Mouse (Mus musculus) T-helper 17 cell (primary cell): ENCODE data around the gene Oasl1.
"Not testable (repeated sequence)": the region's sequence is repeated elsewhere in the genome, so short reads cannot be mapped to it uniquely, and the experiment has no call there.

Source experiments
- in situ Hi-C, 2 experiments: fragments of 300-600 bp; cut with MboI, MseI; formaldehyde crosslinking; loops; 1 replicate in 1 of 2; 2 replicates in 1 of 2; pipeline ENCODE4 v1.15.1; 2025; ENCODE audit warnings: high pct_unique_total_duplicates in 2 of 2

Oasl1 gene

DNA sequence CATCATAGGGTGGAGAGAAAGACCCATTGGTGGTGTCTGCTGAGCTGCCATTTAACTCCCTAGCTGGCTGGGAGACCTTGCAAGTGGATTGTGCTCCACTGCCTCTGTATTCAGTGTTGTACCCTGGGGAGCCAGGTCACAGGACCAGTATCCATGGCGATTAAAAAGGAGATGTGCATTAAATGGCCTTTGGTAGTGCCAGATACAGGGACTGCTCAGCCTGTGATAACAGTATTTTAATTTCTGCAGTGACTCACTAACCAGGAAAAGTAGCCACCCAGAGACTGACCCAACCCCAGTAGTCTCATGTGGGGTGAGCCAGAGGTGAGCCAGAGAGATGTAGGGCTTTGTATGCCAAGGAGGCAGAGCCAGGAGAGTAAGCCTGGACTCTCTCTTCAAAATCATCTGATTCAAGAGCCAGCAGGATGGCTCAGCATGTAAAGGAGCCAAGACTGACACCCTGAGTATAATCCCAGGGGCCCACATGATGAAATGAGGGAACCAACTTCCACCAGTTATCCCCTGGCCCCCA lies 3.2 kb downstream of the Oasl1 start:
- in situ Hi-C loops: no loop called here

DNA sequence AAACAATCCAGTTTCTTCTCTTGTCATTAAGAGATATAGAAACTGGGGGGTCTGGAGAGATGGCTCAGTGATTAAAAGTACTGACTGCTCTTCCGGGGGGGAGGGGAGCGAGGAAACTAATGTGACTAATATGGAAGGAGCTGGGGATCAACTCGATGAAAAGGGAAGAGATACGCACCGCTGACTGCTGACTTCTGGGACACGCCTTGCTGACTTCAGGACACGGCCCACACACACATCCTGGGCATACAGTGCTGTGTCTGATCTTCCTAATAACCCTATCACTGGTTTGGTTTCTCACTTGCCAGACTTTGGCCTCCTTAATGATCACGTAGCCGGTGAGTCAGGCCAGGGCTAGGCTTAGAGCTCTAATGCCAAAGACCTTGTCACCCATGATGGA lies 3.7 kb downstream of the Oasl1 start:
- in situ Hi-C loops: no loop called here

DNA sequence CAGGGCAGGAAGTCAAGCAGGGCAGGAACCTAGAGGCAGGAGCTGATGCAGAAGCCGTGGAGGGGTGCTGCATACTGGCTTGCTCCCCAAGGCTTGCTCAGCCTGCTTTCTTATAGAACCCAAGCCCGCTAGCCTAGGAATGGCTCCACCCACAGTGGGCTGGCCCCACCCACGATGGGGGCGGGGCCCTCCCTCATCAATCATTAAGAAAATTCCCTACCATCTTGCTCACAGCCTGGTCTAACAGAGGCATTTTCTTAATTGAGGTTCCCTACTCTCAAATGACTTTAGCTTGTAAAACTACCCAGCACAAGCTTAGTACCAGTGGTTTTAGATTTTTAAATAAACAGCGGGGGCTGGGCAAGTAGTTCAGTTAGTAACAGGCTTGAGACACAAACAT lies 8.6 kb downstream of the Oasl1 start:
- in situ Hi-C loops: no loop called here

DNA sequence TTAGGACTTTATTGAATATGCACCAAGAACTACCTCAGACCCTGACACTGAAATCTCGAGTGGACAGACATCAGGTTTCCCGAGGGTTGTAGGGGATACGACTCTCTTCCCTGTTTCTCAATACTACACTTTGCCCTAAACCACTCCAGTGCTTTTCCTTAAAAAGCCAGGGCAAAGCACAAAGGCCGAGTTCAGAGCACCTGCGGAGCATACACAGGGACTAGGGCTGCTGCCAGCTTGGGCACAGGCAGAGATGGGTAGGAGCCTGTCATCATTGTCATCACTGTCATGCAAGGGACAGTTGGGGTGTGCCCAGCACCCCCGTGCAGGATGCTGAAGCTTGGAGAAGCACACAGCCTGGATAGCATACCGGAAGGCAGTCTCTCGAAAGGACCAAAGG lies 10.2 kb downstream of the Oasl1 start:
- in situ Hi-C loops: no loop called here

DNA sequence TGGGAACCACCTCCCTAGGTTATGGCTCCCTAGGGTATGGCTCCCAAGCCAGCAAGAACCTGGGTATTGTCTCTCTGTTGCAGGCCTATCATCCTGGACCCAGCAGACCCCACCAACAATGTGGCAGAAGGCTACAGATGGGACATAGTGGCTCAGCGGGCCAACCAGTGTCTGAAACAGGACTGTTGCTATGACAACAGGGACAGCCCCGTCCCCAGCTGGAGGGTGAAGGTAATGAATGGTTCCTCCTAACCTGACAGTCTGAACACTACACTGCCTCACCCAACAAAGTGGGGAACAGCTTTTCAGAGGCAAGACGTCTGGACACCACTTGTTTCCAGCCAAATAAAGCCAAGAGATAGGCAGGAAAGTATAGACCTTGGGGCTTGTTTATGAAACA lies 12.8 kb downstream of the Oasl1 start:
- in situ Hi-C loops: no loop called here

DNA sequence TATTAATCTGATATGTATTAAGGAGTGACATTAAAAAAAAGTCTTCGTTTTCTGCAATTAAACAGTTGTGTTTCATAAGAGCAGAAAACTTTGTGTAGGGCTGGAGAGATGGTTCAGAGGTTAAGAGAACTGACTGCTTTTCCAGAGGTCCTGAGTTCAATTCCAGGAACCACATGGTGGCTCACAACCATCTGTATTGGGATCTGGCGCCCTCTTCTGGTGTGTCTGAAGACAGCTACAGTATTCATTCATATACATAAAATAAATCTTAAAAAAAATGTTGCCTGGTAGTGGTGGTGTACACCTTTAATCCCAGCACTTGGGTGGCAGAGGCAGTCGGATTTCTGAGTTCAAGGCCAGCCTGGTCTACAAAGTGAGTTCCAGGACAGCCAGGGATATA lies 18.1 kb downstream of the Oasl1 start:
- in situ Hi-C loops: not testable (repeated sequence)

DNA sequence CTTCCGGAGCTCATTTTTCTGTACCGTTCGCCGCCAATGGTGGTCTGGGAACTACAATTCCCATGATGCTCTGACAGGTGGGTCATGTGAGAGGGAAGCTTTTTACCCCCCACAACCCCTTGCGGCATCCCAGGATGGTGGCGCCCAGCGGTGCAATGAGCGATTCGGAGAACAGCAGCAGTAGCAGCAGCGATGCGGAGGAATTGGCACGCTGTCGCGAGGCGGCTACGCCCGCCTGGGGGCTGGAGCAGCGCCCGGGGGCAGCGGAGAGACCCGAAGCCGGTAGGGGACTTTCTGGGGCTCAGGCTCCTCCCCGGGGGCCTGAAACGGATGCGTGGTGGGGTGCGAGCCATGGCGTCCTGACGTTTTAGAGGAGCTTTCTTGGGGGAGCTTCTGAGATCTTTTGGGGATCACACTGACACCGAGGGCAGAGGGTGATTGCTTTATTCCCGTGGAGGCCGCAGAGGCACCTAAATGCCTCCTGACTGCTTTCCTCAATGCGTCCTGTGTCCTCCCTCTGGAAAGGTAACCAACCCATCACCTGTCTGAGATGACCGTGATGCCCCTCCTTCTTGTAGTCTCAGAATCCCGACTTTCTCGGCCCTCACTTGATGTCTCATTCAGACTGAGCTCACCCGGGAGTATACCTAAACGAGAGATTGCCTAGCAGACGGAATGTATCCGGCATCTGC lies 19.2 kb downstream of the Oasl1 start, which contains the start of gene 2210016L21Rik:
TSS of gene 2210016L21Rik (plus strand) at position 85 of the 692 bp plus-strand sequence.
- in situ Hi-C loops: no loop called here

DNA sequence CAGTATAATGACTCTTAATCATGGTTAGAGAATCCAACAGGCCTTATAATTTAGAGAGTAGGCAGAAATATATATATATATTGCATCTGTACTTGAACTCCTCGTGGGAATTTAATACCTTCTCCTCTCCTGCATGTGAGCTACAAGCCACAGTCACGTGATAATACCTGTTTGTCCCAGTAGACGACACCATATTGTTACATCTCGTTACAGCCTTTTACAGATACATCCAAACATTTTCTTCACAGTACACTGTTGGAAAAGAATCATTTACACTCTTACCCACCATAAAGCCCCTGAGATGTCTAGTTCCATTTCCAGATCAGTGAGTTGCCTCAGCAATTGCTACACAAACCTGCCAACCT lies 19.7 kb downstream of the Oasl1 start:
- in situ Hi-C loops: no loop called here

DNA sequence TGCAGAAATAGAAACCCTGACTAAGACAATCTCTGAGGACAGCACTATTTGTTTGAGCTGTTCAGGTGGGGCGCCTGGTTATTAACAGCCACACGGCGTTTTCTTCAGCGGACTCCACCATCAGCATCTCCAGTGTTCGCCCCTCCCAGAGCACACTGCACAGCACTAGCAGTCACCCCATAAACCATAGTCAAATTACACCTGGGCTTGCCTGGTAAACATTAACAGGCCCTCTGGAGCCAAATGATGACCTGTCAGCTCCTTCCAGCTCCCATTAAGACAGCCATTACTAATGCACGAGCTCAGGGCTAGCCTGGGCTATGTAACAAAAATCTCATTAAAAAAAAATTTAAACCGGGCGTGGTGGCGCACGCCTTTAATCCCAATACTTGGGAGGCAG lies 22.0 kb downstream of the Oasl1 start:
- in situ Hi-C loops: no loop called here

DNA sequence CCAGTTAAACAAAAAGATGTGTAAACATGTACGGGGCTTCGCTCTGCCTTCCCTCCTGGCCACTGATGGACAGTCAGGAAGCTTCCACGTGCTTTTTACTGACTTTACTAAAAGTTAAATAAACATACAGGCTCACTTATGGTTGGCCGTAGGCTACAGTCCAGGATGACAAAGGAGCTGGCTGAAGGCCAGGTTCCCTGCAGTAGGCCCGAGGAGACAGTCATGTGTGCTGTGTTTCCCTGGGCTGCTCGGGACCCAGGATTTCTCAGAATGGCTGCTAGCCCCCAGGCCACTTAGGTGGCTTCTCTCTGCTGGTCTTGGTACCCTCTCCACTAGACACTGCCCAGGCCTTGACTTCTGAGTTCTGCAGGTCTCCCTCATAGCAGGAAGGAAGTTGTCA lies 25.9 kb downstream of the Oasl1 start:
- in situ Hi-C loops: no loop called here

DNA sequence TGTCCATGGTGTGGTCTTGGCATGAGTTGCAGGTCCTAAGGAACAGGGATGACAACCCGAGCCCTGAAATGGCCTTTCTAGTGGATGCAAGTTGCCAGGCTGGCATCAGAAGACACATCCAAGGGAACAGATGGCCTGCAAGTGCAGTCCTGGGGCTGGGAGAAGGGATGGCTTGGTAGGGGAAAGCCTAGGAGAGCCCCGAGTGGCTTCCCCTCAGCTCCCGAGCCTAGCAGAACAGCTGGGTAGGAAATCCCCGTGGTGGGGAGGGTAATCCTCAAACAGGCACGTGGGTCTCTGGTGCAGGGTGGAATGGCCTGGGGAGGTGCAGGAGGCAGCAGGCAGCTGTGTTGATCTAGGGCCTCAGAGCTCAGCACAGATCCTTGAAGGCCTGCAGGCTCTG lies 26.3 kb downstream of the Oasl1 start:
- in situ Hi-C loops: no loop called here

DNA sequence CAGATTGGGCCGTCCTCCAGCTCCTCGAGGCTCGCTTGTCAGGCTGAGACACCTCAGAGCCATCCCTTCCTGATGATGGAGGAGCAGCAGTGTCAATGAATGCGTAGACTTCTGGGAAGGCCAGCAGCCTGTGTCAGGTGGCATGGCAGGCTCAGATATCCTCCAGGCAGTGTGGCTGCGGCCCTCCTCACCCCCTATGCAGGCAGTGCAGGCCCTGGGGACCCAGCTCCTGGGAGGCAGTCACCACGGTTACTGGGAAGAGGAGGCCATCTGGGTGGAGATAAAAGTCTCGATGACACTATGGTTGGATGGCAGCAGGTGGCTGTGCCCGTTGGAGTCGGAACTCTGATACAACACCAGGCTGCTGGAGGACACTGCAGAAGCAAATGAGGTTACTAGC lies 26.8 kb downstream of the Oasl1 start:
- in situ Hi-C loops: no loop called here

DNA sequence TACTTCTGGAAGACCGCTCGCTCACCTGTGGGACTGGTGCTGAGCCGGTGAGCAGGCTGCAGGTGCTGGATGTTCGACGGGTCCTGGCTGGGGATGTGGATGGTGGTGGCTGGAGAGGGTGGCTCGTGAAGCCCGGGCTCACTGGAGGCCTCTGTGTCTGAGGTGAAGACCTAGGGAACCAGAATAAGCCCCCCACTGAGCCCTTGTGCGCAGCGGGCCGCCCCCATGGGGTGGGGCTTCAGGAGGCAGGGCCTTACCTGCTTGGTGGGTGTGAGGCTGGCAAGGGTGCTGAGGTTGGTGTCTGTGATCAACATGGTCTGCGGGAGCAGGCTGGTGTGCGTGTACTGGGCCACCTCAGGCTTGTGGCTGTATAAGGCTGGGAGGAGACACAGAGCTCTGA lies 27.6 kb downstream of the Oasl1 start:
- in situ Hi-C loops: no loop called here

DNA sequence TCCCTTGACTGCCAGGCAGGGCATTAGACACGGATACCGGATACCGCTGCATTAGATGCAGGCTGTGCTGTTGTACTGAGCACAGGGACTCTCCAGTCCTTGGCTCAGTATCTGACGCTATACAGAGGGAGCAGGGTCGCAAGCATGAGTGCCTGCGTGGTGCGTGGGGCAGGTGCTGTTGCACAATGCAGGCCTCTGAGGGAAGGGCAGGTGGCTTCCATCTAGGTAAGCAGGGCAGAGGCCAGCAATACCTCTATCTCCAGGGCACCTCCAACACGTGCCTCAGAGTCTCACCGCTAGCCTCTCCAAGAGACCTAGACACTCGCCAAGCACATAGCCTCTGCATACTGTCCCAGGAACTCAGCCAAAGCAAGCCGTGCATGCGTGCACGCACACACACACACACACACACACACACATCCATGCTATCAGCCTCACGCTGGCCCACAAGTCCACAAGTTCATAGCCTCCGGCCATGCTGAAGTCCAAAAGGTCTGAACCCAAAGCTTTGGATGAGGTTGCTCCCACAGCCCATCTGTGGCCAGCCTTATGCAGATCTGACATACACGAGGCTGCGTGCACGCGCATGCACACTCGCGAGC lies 28.3 kb downstream of the Oasl1 start:
- in situ Hi-C loops: no loop called here

DNA sequence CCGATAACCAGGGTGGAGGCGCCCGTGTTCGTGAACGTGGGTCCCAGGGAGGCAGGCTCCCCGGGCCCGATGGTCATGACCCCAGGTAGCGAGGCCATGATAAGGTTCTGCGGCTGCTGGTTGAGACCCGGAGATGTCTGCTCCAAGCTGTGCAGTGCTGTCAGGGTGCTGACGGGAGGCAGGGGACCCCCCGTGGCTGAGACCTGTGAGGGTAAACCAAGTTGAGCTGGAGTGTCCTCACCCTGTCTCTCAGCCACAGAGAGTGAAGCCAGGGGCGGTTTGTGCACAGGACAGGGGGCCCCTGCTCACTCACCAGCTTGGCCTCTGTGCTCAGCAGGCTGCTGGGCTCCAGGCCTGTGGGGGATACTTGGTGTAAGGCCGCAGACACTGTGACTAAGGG lies 30.3 kb downstream of the Oasl1 start:
- in situ Hi-C loops: no loop called here

DNA sequence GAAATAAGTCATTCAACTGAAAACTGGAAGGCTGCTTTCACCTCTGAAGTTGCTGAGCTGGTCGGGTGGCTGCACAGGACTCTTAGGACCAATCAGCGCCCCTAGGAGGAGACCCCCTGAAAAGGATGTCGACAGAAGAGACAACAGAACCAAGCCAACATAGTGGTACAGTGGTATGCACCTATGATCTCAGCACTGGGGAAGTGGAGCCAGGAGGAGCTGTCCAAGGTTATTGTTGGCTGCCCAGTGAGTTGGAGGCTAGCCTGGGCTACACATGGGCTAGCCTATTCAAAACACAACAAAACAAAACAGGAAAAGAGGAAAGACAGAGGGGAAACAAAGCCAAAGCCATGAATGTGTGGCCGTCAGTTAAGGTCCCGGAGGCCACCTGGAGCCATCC lies 35.0 kb downstream of the Oasl1 start:
- in situ Hi-C loops: no loop called here

DNA sequence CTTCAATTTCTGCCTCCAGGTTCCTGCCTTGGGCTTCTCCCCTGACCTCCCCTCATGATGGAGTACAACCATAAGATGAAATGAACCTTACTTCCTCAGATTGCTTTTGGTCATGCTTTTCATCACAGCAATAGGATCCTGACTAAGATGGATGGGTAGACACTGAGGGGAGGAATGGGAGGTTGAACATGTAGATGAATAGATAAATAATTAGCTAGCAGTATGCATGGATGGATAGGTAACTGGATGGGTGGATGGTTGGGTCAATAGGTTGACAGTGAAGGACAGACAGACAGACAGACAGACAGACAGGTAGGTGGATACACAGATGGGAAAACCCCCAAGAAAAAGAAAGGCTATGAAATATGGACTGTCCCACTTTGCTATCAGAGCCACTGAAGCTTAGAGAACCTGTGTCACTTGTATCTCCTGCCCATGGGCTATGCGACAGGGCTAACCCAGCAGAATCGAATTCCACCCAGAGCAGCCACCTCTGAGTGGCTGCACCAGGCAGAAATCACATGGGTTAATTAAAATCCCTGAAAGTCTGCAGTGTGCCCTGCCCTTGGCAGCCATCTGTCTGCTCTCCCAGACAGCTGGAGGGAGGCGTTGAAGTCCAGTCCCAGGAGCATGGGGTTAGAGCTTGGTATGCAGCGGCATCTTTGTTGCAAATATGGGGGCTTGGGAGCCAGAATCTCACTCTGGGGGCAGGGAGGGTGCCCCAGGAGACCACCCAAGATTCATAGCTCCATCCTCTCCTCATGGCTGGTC lies 38.7 kb downstream of the Oasl1 start:
- in situ Hi-C loops: loop anchor here in 1 of 2 experiments (10.0 kb wide), 1 partner anchor 473 kb away; no protein-coding TSS in a partner anchor

DNA sequence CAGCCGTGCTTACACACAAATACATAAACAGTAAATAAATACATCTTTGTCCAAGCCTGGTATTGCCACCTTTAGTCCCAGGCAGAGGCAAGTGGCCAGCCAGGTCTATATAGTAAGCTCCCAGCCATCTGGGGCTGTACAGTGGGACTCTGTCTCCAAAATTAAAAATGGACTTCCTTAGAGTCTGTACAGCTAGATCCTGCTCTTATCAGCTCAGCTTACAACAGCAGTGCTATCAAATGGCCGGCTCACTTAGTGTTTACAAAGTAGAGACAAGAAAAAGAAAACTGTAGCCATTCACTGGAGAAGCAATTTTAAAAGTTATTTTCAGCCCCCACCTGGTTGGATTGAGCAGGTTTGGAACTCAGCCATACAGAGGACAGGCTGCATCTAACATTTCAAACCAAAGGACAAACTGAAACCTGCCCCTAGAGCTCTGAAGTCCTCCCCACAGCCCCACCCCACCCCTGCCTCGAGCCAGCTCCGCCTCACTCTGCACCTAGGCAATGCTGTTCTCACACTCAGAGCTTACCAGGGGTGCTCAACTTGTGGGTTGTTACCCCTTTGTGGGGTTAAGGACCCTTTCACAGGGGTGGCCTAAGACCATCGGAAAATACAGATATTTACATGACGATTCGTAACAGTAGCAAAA lies 41.4 kb downstream of the Oasl1 start:
- in situ Hi-C loops: loop anchor here in 1 of 2 experiments (10.0 kb wide), 1 partner anchor 470 kb away; no protein-coding TSS in a partner anchor

DNA sequence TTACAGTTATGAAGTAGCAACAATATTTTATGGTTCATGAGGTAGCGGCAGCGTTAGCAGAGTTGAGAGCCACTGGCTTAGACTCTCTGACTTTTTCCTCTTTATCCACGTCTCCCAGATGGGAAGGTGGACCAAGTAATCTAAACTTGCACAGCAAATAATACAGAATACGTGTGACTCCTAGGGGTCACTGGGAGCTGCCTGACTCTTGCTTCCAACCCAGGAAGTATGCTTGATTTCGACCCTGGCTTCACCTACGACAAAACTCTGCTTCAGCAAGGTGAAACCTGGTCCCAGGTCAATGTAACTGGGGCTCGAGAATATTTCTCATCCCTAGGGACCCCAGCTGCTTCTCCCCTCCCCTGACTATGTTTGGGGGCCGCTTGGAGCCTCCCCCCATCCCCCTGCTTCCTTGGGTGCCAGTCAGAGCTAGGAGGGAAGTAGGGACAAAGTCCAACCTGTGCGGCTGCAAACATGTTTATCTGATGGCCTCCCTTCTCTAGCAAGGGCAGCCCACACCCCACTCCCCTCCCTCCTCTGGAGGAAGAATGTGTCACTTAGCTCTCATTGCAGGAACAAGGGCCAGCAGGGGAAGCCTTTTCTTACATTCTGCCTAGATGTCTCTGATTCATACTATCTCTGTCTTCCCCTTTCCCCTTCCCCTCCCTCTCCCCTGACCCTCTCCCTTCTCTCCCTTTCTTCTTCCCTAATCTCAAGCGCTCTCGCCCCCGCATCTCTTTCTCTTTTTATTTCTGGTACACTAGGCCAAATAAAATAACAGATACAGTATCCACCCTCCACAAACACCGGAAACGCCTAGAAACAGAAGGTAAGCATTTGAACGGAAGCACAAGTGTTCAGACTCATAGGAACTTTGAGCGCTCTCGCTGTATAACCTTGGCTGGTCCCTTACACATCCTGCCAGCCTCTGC lies 42.2 kb downstream of the Oasl1 start:
- in situ Hi-C loops: loop anchor here in 1 of 2 experiments (10.0 kb wide), 1 partner anchor 470 kb away; no protein-coding TSS in a partner anchor

DNA sequence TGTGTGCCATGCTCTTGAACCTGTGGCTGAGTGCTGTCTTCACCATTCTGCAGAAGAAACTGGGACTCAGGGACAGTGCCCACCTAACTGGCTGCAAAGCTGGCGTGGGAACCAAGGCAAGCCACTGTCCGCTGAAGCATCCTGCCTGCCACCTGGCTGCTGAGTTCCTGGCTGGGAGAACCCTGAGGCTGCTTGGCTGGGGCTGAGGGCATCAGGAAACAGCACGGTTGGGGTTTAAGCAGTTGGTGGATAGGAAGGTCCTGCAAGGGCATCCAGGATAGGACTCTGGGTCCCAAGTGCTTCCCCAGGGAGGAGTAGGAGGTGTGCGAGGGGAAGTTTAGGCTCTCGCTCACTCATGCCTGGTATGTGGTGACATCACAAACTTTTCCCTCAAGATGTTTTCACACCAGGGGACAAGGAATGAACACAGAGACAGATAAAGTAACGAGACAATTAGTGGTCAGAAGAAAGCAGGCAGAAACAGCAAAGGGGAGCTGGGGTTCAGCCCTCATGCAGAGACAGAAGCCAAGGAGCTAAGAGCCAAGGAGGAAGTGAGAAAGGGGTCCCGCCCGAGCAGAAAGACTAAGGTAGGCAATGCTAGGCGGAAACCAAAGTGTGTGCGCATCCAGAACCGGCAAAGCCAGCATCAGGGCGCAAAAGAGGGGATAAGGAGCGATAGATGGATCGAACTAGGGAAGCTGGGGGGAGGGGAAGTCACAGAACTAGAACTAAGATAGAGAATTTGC lies 44.7 kb downstream of the Oasl1 start:
- in situ Hi-C loops: loop anchor here in 1 of 2 experiments (10.0 kb wide), 1 partner anchor 467 kb away; no protein-coding TSS in a partner anchor
